ENCODE assay signal across 20 mouse cellular contexts in the genomic region with DNA sequence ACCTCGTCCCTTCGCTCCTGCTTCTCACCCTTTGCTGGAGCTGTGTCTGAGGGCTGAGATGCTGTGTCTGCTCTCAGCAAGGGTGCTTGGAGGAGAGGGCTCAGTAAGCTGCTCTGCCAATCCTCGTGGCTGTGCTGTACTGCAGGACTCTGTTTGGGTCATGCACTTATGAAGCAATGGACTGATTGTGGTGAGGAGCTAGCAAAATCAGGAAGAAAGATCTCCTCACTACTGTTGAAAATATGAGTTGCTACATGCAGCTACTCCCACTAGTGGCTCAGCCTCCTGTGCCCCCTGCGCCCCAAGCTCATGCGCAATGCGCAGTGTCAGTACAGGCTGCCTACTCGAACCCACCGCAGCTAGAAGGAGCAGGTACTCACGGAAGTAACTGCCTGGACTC.
A peak's percentile ranks its signal among the peaks of the same experiment; 100 is the strongest.
DNase-seq lines count a peak whose midpoint lies in the region; ATAC-seq lines count a peak whose summit lies in the region.
"Had no signal": no experiment of that assay in that cellular context is flagged by ENCODE, and none has a peak within 500 bp of the region (broad histone marks: within the 10 kb centered on the region; RNA-seq: fewer than 3 reads in every experiment).

No protein-coding gene starts in this region.

- DNase-seq in forebrain, embryonic 10.5 days (ENCODE audit: extremely low spot score, low spot score) = no peak
- DNase-seq in forebrain, embryonic 11.5 days (ENCODE audit: low spot score) = no peak
- peak; percentile 85 for DNase-seq in midbrain, embryonic 11.5 days (ENCODE audit: low spot score, missing footprints)
- DNase-seq in testis, postnatal 10 days (ENCODE audit: low spot score) = no peak
- DNase-seq: adrenal gland, postnatal 14 days; cerebellum, adult 2 months; cerebellum, postnatal 36 days; gastrocnemius, postnatal 36 days; lung, postnatal 4 days; thymus, postnatal 36 days had no signal

- H3K36me3 ChIP-seq in forebrain, embryonic 10.5 days (replicated peaks) = no peaks in the 10 kb centered on the region
- no peaks in the 10 kb centered on the region for H3K36me3 ChIP-seq in forebrain, embryonic 11.5 days (ENCODE audit: control insufficient read depth, insufficient read depth, low read length)
- H3K36me3 ChIP-seq in midbrain, embryonic 11.5 days (ENCODE audit: control insufficient read depth, insufficient read depth, low read length) = no peaks in the 10 kb centered on the region
- no peaks in the 10 kb centered on the region for H3K36me3 ChIP-seq in midbrain, embryonic 13.5 days
- H3K36me3 ChIP-seq in liver, embryonic 16.5 days (ENCODE audit: control insufficient read depth, insufficient read depth) = no peaks in the 10 kb centered on the region
- no peaks in the 10 kb centered on the region for H3K36me3 ChIP-seq in neural tube, embryonic 15.5 days
- H3K36me3 ChIP-seq: G1E; intestine, embryonic 15.5 days; lung, embryonic 15.5 days had no signal

- peaks cover 24% of the 10 kb centered on the region for H3K4me1 ChIP-seq in forebrain, embryonic 10.5 days
- H3K4me1 ChIP-seq in forebrain, embryonic 11.5 days (replicated peaks; ENCODE audit: control insufficient read depth, insufficient read depth, low read length) = peaks cover 4% of the 10 kb centered on the region; the same call in 1 of the 2 replicates
- no peaks in the 10 kb centered on the region for H3K4me1 ChIP-seq in midbrain, embryonic 11.5 days (ENCODE audit: control insufficient read depth, insufficient read depth, low read length)
- H3K4me1 ChIP-seq in midbrain, embryonic 13.5 days (replicated peaks) = peaks cover 17% of the 10 kb centered on the region
- H3K4me1 ChIP-seq in liver, embryonic 16.5 days (ENCODE audit: control insufficient read depth, low read depth, low read length) = no peaks in the 10 kb centered on the region
- H3K4me1 ChIP-seq in neural tube, embryonic 15.5 days = peaks cover 25% of the 10 kb centered on the region
- H3K4me1 ChIP-seq: intestine, embryonic 15.5 days; lung, embryonic 15.5 days had no signal

- H3K4me2 ChIP-seq in forebrain, embryonic 11.5 days (ENCODE audit: low read depth, low read length, severe bottlenecking) = no peak overlapping the region
- H3K4me2 ChIP-seq in midbrain, embryonic 11.5 days = no peak overlapping the region
- no peak overlapping the region for H3K4me2 ChIP-seq in midbrain, embryonic 13.5 days (replicated peaks)
- no peak overlapping the region for H3K4me2 ChIP-seq in liver, embryonic 16.5 days (ENCODE audit: low read depth, low read length)
- H3K4me2 ChIP-seq in neural tube, embryonic 15.5 days = peak overlapping the region; percentile 30
- H3K4me2 ChIP-seq: intestine, embryonic 15.5 days; lung, embryonic 15.5 days had no signal

- H3K27me3 ChIP-seq in forebrain, embryonic 10.5 days (ENCODE audit: poor library complexity, severe bottlenecking) = no peaks in the 10 kb centered on the region
- no peaks in the 10 kb centered on the region for H3K27me3 ChIP-seq in forebrain, embryonic 11.5 days (ENCODE audit: control insufficient read depth, insufficient read depth, low read length)
- no peaks in the 10 kb centered on the region for H3K27me3 ChIP-seq in midbrain, embryonic 11.5 days (ENCODE audit: control insufficient read depth, insufficient read depth, low read length)
- H3K27me3 ChIP-seq in midbrain, embryonic 13.5 days = no peaks in the 10 kb centered on the region
- H3K27me3 ChIP-seq in liver, embryonic 16.5 days (ENCODE audit: control insufficient read depth, insufficient read depth, low read depth, low read length) = no peaks in the 10 kb centered on the region
- no peaks in the 10 kb centered on the region for H3K27me3 ChIP-seq in neural tube, embryonic 15.5 days (replicated peaks)
- H3K27me3 ChIP-seq: intestine, embryonic 15.5 days; lung, embryonic 15.5 days had no signal

- no peak for ATAC-seq in forebrain, embryonic 11.5 days (replicated peaks; ENCODE audit: low FRiP score)
- ATAC-seq in midbrain, embryonic 11.5 days (ENCODE audit: low FRiP score) = no peak
- ATAC-seq in midbrain, embryonic 13.5 days = no peak
- peak; percentile 58; the same call in 1 of the 2 replicates for ATAC-seq in liver, embryonic 16.5 days (ENCODE audit: low read depth)
- no peak for ATAC-seq in neural tube, embryonic 15.5 days (ENCODE audit: low FRiP score)
- ATAC-seq in activated CD4-positive, CD25-positive, alpha-beta regulatory T cell, adult 4 months = no peak
- ATAC-seq: forebrain, embryonic 14.5 days; intestine, embryonic 15.5 days had no signal

- no peak overlapping the region for H3K4me3 ChIP-seq in forebrain, embryonic 10.5 days
- no peak overlapping the region for H3K4me3 ChIP-seq in forebrain, embryonic 11.5 days (ENCODE audit: low read depth, low read length)
- no peak overlapping the region for H3K4me3 ChIP-seq in midbrain, embryonic 11.5 days (ENCODE audit: low read depth, low read length)
- no peak overlapping the region for H3K4me3 ChIP-seq in midbrain, embryonic 13.5 days (replicated peaks)
- no peak overlapping the region for H3K4me3 ChIP-seq in liver, embryonic 16.5 days (ENCODE audit: low read depth, low read length)
- no peak overlapping the region for H3K4me3 ChIP-seq in neural tube, embryonic 15.5 days (replicated peaks)
- H3K4me3 ChIP-seq: intestine, embryonic 15.5 days; lung, embryonic 15.5 days; myocyte had no signal

- 54% methylated on average over 9 of the region's 9 CpGs for WGBS in forebrain, embryonic 10.5 days
- 40% methylated on average over 9 of the region's 9 CpGs for WGBS in forebrain, embryonic 11.5 days
- WGBS in midbrain, embryonic 11.5 days = 66% methylated on average over 9 of the region's 9 CpGs
- 56% methylated on average over 9 of the region's 9 CpGs for WGBS in midbrain, embryonic 13.5 days
- 47% methylated on average over 9 of the region's 9 CpGs for WGBS in liver, embryonic 16.5 days (ENCODE audit: insufficient replicate concordance)
- WGBS in neural tube, embryonic 15.5 days = 17% methylated on average over 9 of the region's 9 CpGs

- no peak overlapping the region for H3K9ac ChIP-seq in forebrain, embryonic 11.5 days (ENCODE audit: low read length)
- H3K9ac ChIP-seq in midbrain, embryonic 11.5 days (ENCODE audit: low read length) = no peak overlapping the region
- no peak overlapping the region for H3K9ac ChIP-seq in midbrain, embryonic 13.5 days (replicated peaks)
- H3K9ac ChIP-seq in liver, embryonic 16.5 days (ENCODE audit: low read depth, low read length) = no peak overlapping the region
- no peak overlapping the region for H3K9ac ChIP-seq in neural tube, embryonic 15.5 days (replicated peaks)
- H3K9ac ChIP-seq: intestine, embryonic 15.5 days; lung, embryonic 15.5 days had no signal

- H3K9me3 ChIP-seq in forebrain, embryonic 10.5 days = no peaks in the 10 kb centered on the region
- H3K9me3 ChIP-seq in forebrain, embryonic 11.5 days (ENCODE audit: control insufficient read depth, low read length) = no peaks in the 10 kb centered on the region
- no peaks in the 10 kb centered on the region for H3K9me3 ChIP-seq in midbrain, embryonic 11.5 days (ENCODE audit: control insufficient read depth, low read length)
- H3K9me3 ChIP-seq in midbrain, embryonic 13.5 days = no peaks in the 10 kb centered on the region
- H3K9me3 ChIP-seq in liver, embryonic 16.5 days (replicated peaks; ENCODE audit: control insufficient read depth, low read length) = no peaks in the 10 kb centered on the region
- H3K9me3 ChIP-seq in neural tube, embryonic 15.5 days (replicated peaks) = no peaks in the 10 kb centered on the region
- H3K9me3 ChIP-seq: G1E; intestine, embryonic 15.5 days; lung, embryonic 15.5 days had no signal

- peak overlapping the region; percentile 40 for H3K27ac ChIP-seq in forebrain, embryonic 10.5 days
- no peak overlapping the region for H3K27ac ChIP-seq in forebrain, embryonic 11.5 days (ENCODE audit: low read depth, low read length)
- H3K27ac ChIP-seq in midbrain, embryonic 11.5 days (ENCODE audit: low read depth, low read length) = no peak overlapping the region
- H3K27ac ChIP-seq in midbrain, embryonic 13.5 days = no peak overlapping the region
- no peak overlapping the region for H3K27ac ChIP-seq in liver, embryonic 16.5 days (ENCODE audit: low read length)
- 0 out of 2 replicates have a peak overlapping the region, but pooled peaks have one; percentile 54 for H3K27ac ChIP-seq in neural tube, embryonic 15.5 days (replicated peaks)
- H3K27ac ChIP-seq: intestine, embryonic 15.5 days; kidney, postnatal 0 days; lung, embryonic 15.5 days had no signal

Comparison
In these comparisons a context has a peak if more than half of its experiments do, and no peak if none do; other contexts are left out.
1. H3K27ac ChIP-seq: peak in forebrain, embryonic 10.5 days (single experiment) and neural tube, embryonic 15.5 days (single experiment); none in forebrain, embryonic 11.5 days (single experiment), midbrain, embryonic 11.5 days (single experiment), midbrain, embryonic 13.5 days (single experiment) and liver, embryonic 16.5 days (single experiment).